Mouse (Mus musculus) C2C12 (cell line): ENCODE measurements around the gene Trmt1.

Source experiments
- CTCF ChIP-seq: IDR thresholded peaks from one replicate; pipeline ENCODE4 v1.5.1; 2011; ENCODE audit not compliant: control insufficient read depth, insufficient read depth, insufficient read length
- USF1 ChIP-seq: IDR thresholded peaks from one replicate; pipeline ENCODE4 v1.6.1; 2011; ENCODE audit warnings: low read depth, mild to moderate bottlenecking, control low read depth, moderate library complexity

DNA sequence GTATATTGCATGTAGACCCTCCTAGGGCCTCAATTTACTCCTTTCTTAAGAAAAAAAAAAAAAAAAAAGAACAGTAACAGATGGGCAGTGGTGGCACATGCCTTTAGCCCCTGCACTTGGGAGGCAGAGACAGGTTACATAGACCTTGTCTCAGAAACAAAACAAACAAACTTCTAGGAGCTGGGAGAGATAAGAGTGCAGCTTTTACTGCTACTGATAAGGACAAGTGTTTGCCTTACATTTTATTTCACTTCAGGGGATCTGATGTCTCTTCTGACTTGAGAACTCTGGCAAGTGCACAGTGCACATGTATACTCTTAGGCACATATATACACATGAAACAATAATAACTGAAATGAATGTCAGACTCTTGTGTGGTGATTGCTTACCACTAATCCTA is 28.9 kb upstream of the Trmt1 start:
- no peak for TF ChIP-seq CTCF
- no peak for TF ChIP-seq USF1
